ENCODE assay signal across 24 mouse cellular contexts in the genomic region with DNA sequence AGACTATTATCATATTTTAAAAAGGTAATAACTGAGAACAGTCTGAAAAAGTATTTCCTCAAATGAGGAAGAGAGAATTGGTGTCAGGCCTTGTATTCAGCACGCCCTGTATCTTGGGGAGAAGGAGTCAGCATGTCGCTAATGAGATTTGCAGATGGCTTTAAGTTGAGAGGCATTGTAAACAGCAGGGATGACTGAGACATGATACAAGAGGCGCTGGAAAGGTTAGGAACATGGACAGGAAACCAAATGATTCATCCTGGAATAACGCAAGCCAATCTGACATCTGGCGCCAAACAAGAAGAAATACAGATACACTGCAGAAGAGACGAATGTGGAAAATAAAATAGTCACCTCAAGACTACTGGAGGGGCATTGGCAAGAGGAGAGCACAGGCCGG. TPM values are rescaled to one million over a fixed set of nuclear protein-coding genes. Genes with fewer than 3 reads are reported as not detected.
DNase-seq lines count a peak whose midpoint lies in the region; ATAC-seq and TF ChIP-seq lines count a peak whose summit lies in the region.
"Had no signal": no experiment of that assay in that cellular context is flagged by ENCODE, and none has a peak within 500 bp of the region (broad histone marks: within the 10 kb centered on the region; RNA-seq: fewer than 3 reads in every experiment).

No protein-coding gene starts in this region.

- 48% methylated on average over 7 of the region's 7 CpGs for WGBS in lung, embryonic 14.5 days
- 60% methylated on average over 7 of the region's 7 CpGs for WGBS in limb, embryonic 15.5 days
- 79% methylated on average over 7 of the region's 7 CpGs for WGBS in forebrain, embryonic 11.5 days

- no peak for TF ChIP-seq POLR2A in brain, embryonic 14.5 days (IDR thresholded peaks at IDR 0.05; ENCODE audit: borderline replicate concordance, extremely low read depth, insufficient read depth, insufficient read length, poor library complexity, severe bottlenecking)

- DNase-seq in gastrocnemius, adult 18-20 months (ENCODE audit: low spot score) = peak; percentile 25
- DNase-seq in gastrocnemius, postnatal 36 days = no peak
- DNase-seq in lung, embryonic 14.5 days = peak; percentile 34
- no peak for DNase-seq in lung, postnatal 25 days (ENCODE audit: low spot score)
- DNase-seq in brain, embryonic 14.5 days (ENCODE audit: low read depth) = peak; percentile 11
- DNase-seq in cerebellum, postnatal 25 days = no peak
- no peak for DNase-seq in forebrain, embryonic 11.5 days (ENCODE audit: low spot score)
- DNase-seq: adrenal gland, postnatal 25 days; B cell, adult 2 months; cerebellum, adult 2 months; gastrocnemius, postnatal 14 days; kidney, adult 2 months; kidney, postnatal 36 days; lung, adult 2 months; right cerebral cortex, adult 18-20 months; thymus, postnatal 36 days had no signal

- ATAC-seq in lung, embryonic 14.5 days (ENCODE audit: insufficient read depth) = no peak
- ATAC-seq in limb, embryonic 15.5 days (ENCODE audit: insufficient number of reproducible peaks, low FRiP score, low TSS enrichment, low read depth) = 0 out of 2 replicates have a peak, but pooled peaks have one; percentile 30
- no peak for ATAC-seq in forebrain, embryonic 11.5 days (replicated peaks; ENCODE audit: low FRiP score)
- ATAC-seq: activated CD4-positive, CD25-positive, alpha-beta regulatory T cell, adult 4 months; Patski had no signal

- 0 out of 2 replicates have a peak, but pooled peaks cover 3% of the 10 kb centered on the region for H3K4me1 ChIP-seq in lung, embryonic 14.5 days (ENCODE audit: insufficient read depth)
- no peaks in the 10 kb centered on the region for H3K4me1 ChIP-seq in limb, embryonic 15.5 days
- no peaks in the 10 kb centered on the region for H3K4me1 ChIP-seq in forebrain, embryonic 11.5 days (replicated peaks; ENCODE audit: control insufficient read depth, insufficient read depth, low read length)
- H3K4me1 ChIP-seq: hindbrain, embryonic 15.5 days; stomach, embryonic 15.5 days had no signal

- no peak overlapping the region for H3K27ac ChIP-seq in lung, embryonic 14.5 days (ENCODE audit: low read depth)
- H3K27ac ChIP-seq in limb, embryonic 15.5 days = no peak overlapping the region
- H3K27ac ChIP-seq in forebrain, embryonic 11.5 days (ENCODE audit: low read depth, low read length) = no peak overlapping the region
- H3K27ac ChIP-seq: hindbrain, embryonic 15.5 days; stomach, embryonic 15.5 days had no signal

- no peaks in the 10 kb centered on the region for H3K36me3 ChIP-seq in lung, embryonic 14.5 days (ENCODE audit: insufficient read depth)
- no peaks in the 10 kb centered on the region for H3K36me3 ChIP-seq in limb, embryonic 15.5 days
- H3K36me3 ChIP-seq in forebrain, embryonic 11.5 days (ENCODE audit: control insufficient read depth, insufficient read depth, low read length) = no peaks in the 10 kb centered on the region
- H3K36me3 ChIP-seq: hindbrain, embryonic 15.5 days; stomach, embryonic 15.5 days had no signal

- H3K4me3 ChIP-seq in lung, embryonic 14.5 days (ENCODE audit: low read depth, low read length) = no peak overlapping the region
- no peak overlapping the region for H3K4me3 ChIP-seq in limb, embryonic 15.5 days
- no peak overlapping the region for H3K4me3 ChIP-seq in forebrain, embryonic 11.5 days (ENCODE audit: low read depth, low read length)
- H3K4me3 ChIP-seq: hindbrain, embryonic 15.5 days; megakaryocyte, embryonic 14.5 days; stomach, embryonic 15.5 days had no signal

- intact Hi-C loops in gastrocnemius, postnatal 36 days (cut with DNase I) = no loop called here

- no peaks in the 10 kb centered on the region for H3K27me3 ChIP-seq in lung, embryonic 14.5 days (ENCODE audit: insufficient read depth, low read length)
- H3K27me3 ChIP-seq in limb, embryonic 15.5 days = no peaks in the 10 kb centered on the region
- H3K27me3 ChIP-seq in forebrain, embryonic 11.5 days (ENCODE audit: control insufficient read depth, insufficient read depth, low read length) = no peaks in the 10 kb centered on the region
- H3K27me3 ChIP-seq: hindbrain, embryonic 15.5 days; Patski; stomach, embryonic 15.5 days had no signal

- no peak for TF ChIP-seq CTCF in lung, embryonic 14.5 days (IDR thresholded peaks at IDR 0.05; ENCODE audit: low read depth)
- no peak for TF ChIP-seq CTCF in brain, embryonic 14.5 days (IDR thresholded peaks at IDR 0.05; ENCODE audit: borderline replicate concordance, extremely low read depth, insufficient read depth, insufficient read length)

- H3K4me2 ChIP-seq in lung, embryonic 14.5 days = no peak overlapping the region
- H3K4me2 ChIP-seq in limb, embryonic 15.5 days = no peak overlapping the region
- H3K4me2 ChIP-seq in forebrain, embryonic 11.5 days (ENCODE audit: low read depth, low read length, severe bottlenecking) = no peak overlapping the region
- H3K4me2 ChIP-seq: heart, embryonic 11.5 days; hindbrain, embryonic 15.5 days; liver, embryonic 11.5 days; stomach, embryonic 15.5 days had no signal

- H3K9ac ChIP-seq in lung, embryonic 14.5 days = no peak overlapping the region
- no peak overlapping the region for H3K9ac ChIP-seq in limb, embryonic 15.5 days
- no peak overlapping the region for H3K9ac ChIP-seq in forebrain, embryonic 11.5 days (ENCODE audit: low read length)
- H3K9ac ChIP-seq: hindbrain, embryonic 15.5 days; stomach, embryonic 15.5 days had no signal

- no peaks in the 10 kb centered on the region for H3K9me3 ChIP-seq in lung, embryonic 14.5 days (ENCODE audit: low read depth, low read length)
- H3K9me3 ChIP-seq in limb, embryonic 15.5 days = no peaks in the 10 kb centered on the region
- no peaks in the 10 kb centered on the region for H3K9me3 ChIP-seq in forebrain, embryonic 11.5 days (ENCODE audit: control insufficient read depth, low read length)
- H3K9me3 ChIP-seq: hindbrain, embryonic 15.5 days; megakaryocyte, embryonic 14.5 days; stomach, embryonic 15.5 days had no signal

RNA-seq across cellular contexts. Expression of a gene that starts 20.8 kb away (rescaled TPM):
- 1 to 10 TPM; 4.0 to 4.1 TPM for total RNA-seq in gastrocnemius, adult 18-20 months (2021)
- 1 to 10 TPM; 4.1 to 5.4 TPM for total RNA-seq in gastrocnemius, postnatal 36 days (2021)
- polyA plus RNA-seq in lung, embryonic 14.5 days (2014; fragmentation: Nextera tagmentation; extraction: Ambion mirVana) = 4.9 and 5.6 TPM in 2 replicates
- polyA plus RNA-seq in brain, embryonic 14.5 days (2012; rRNA removed) = 21.0 and 21.4 TPM in 2 replicates
- polyA plus RNA-seq in limb, embryonic 15.5 days (2015; fragmentation: Nextera tagmentation; extraction: Ambion mirVana) = 2.6 and 3.2 TPM in 2 replicates
- polyA plus RNA-seq in forebrain, embryonic 11.5 days (2014; fragmentation: Nextera tagmentation; extraction: Ambion mirVana) = 4.8 and 5.3 TPM in 2 replicates

Comparison
In these comparisons a context has a peak if more than half of its experiments do, and no peak if none do; other contexts are left out.
1. DNase-seq: peak in gastrocnemius, adult 18-20 months (single experiment), lung, embryonic 14.5 days (single experiment) and brain, embryonic 14.5 days (single experiment); none in gastrocnemius, postnatal 36 days (0 of 2), lung, postnatal 25 days (single experiment), cerebellum, postnatal 25 days (0 of 2) and forebrain, embryonic 11.5 days (single experiment).